Mouse (Mus musculus) layer of hippocampus, adult 9-10 months (tissue): ENCODE results near the gene Gm11549.

ENCODE experiments used
- DNase-seq: peaks from one replicate; pipeline ENCODE4 v3.0.0; 2022; ENCODE audit warnings: low spot score

Gm11549 gene

GRCm38 (mm10) chr3:36521073-36522060 lies at the start of gene Gm11549:
Gene Gm11549 (minus strand): TSS chr3:36521813.
- DNase-seq: no peak

- DNase-seq: no peak
Observed at GRCm38 (mm10) chr3:36569836-36570235, 48.2 kb upstream of the Gm11549 start.

- no peak for DNase-seq
Observed at GRCm38 (mm10) chr3:36563666-36564065, 42.1 kb upstream of the Gm11549 start.

GRCm38 (mm10) chr3:36559606-36560005 lies 38.0 kb upstream of the Gm11549 start:
- DNase-seq: no peak

- DNase-seq: no peak
Observed at GRCm38 (mm10) chr3:36557601-36558000, 36.0 kb upstream of the Gm11549 start.

GRCm38 (mm10) chr3:36552406-36553047 lies 30.9 kb upstream of the Gm11549 start, which contains the start of gene Exosc9:
Gene Exosc9 (plus strand): TSS chr3:36552606.
- DNase-seq: peak; percentile 83

GRCm38 (mm10) chr3:36551851-36552384 lies 30.3 kb upstream of the Gm11549 start:
- DNase-seq: no peak

GRCm38 (mm10) chr3:36551343-36551742 lies 29.7 kb upstream of the Gm11549 start:
- no peak for DNase-seq

GRCm38 (mm10) chr3:36544961-36545360 lies 23.3 kb upstream of the Gm11549 start:
- no peak for DNase-seq

GRCm38 (mm10) chr3:36541399-36541798 lies 19.8 kb upstream of the Gm11549 start:
- DNase-seq: no peak

- no peak for DNase-seq
Observed at GRCm38 (mm10) chr3:36540756-36541155, 19.1 kb upstream of the Gm11549 start.

- DNase-seq: no peak
Observed at GRCm38 (mm10) chr3:36537701-36538470, 16.3 kb upstream of the Gm11549 start.

- no peak for DNase-seq
Observed at GRCm38 (mm10) chr3:36536041-36536440, 14.4 kb upstream of the Gm11549 start.

GRCm38 (mm10) chr3:36533201-36533672 lies 11.6 kb upstream of the Gm11549 start:
- no peak for DNase-seq

GRCm38 (mm10) chr3:36532738-36533137 lies 11.1 kb upstream of the Gm11549 start:
- DNase-seq: no peak

- DNase-seq: no peak
Observed at GRCm38 (mm10) chr3:36531979-36532542, 10.4 kb upstream of the Gm11549 start.

- no peak for DNase-seq
Observed at GRCm38 (mm10) chr3:36531242-36531641, 9.6 kb upstream of the Gm11549 start.

- no peak for DNase-seq
Observed at GRCm38 (mm10) chr3:36530781-36531180, 9.2 kb upstream of the Gm11549 start.

GRCm38 (mm10) chr3:36530345-36530744 lies 8.7 kb upstream of the Gm11549 start:
- no peak for DNase-seq

- DNase-seq: no peak
Observed at GRCm38 (mm10) chr3:36524466-36524865, 2.9 kb upstream of the Gm11549 start.

- DNase-seq: no peak
Observed at GRCm38 (mm10) chr3:36522137-36522536, 524 bp upstream of the Gm11549 start.
